Mouse (Mus musculus) mouse trophoblast stem cell (cell line): ENCODE measurements at regions not wholly inside any gene's neighbourhood (a gene's known extent, or its start where the extent isn't known, plus 50 kb on each side); places are given as distances from the start of the nearest gene placed in this dataset.

Experiments used
- in situ Hi-C, 2 experiments: fragments of 300-500 bp; cut with MseI, MboI; formaldehyde crosslinking; loops; 2 replicates in 1 of 2; 3 replicates in 1 of 2; pipeline ENCODE4 v1.15.1; 2025

DNA sequence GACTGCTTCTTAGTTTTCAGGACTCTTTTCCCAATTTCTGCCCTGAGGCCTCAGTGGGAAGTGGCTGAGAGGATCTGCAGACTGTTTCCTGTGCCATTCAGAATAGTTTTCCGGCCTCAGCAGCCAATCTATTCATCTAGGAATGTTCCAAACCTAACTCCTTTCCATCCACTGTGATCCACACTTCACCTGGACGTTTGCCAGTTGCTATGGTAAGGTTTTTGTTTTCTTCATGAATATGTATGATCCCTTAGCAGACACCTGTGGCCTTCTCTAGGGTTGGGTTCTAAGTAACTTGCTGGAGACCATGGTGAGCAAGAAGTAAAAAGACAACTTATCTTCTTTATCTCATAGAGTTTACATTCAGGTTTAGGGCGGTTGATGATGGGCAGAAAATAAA, 744.6 kb downstream of the Inhba start:
- in situ Hi-C loops, result loop anchor here in 1 of 2 experiments (25.0 kb wide), 1 partner anchor 744 kb away; the partner anchor contains the start of gene Inhba

DNA sequence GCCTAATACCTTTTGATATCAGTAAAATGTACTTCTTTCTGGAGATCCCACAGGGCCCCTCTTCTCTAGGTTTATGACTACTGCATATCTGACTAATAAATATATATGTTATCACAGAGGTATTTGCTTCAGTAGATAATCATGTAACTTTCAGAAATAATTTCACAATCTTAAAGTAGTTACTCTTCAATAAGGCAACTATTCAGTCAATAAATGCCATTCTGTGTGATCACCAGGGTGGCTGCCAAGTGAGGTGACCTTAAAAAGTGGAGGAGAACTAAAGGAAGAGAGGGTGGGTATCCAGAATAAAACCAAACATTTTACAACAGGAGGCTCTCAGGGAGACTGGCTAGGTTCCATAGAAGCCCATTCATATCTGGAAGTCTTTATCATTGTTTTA, 748.4 kb downstream of the Inhba start:
- in situ Hi-C loops, result loop anchor here (10.0 to 25.0 kb wide), 2 partner anchors 748 to 755 kb away; partner anchors contain the start of gene Inhba (in 1 of the 2)

DNA sequence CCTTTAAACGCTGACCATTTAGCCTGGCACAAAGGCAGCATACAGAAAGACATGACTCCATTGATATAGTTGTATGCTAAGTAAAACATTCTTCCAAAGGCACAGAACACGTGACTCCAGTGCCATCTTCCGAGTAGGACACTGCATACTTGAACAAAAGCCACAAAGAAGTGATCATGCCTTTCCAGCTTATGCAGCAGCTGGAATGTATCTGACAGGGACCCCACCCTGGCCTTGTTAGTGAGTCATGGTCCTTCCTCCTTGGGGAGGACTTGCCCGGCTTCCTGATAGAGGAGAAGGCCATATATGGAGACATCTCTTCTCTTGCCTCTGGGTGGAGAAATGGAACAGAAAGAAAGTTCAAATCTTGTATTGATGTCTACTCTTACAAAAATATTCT, 749.8 kb downstream of the Inhba start:
- in situ Hi-C loops, result loop anchor here (10.0 to 25.0 kb wide), 2 partner anchors 749 to 757 kb away; partner anchors contain the start of gene Inhba (in 1 of the 2)

GRCm38 (mm10) chr13:16762326-16762725, 750.7 kb downstream of the Inhba start:
- in situ Hi-C loops, result loop anchor here (10.0 to 25.0 kb wide), 2 partner anchors 750 to 758 kb away; partner anchors contain the start of gene Inhba (in 1 of the 2)

DNA sequence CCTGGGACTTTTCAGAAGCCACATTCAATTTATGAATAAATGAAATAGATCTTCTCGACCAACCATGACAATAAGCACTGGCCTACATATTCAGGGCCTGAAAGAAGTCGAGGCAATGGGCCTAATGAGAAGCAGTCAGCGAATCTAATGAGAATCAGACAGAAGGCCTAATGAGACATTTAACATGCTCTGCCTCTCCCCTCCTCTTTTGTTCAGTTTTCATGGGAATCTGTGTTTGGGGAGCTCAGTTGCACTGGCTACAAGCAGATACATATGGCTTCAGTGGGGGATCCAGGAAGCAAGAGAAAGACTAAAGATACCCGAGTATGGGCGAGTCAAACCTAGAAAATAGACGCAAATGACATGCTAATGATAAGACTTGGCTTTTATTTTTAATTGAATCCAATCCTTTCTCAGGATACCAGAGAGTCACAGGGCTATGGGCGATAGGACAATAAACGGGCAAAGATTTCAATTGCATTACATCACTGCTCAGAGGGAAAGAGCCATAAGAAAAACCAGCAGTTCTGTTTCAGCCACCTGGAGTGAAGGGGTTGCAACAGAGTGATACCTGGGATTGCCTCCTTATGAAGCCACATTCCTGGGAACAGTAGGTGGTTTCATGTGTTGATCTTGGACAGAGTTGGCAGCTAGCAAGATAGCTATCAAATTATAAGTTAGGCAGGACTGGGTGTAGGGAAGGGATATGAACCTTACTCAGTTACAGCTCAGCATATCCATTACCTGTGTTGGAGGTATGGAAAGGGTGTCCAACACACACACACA, 751.3 kb downstream of the Inhba start:
- in situ Hi-C loops, result loop anchor here (10.0 to 25.0 kb wide), 2 partner anchors 751 to 758 kb away; partner anchors contain the start of gene Inhba (in 1 of the 2)

GRCm38 (mm10) chr13:16763746-16764145, 752.1 kb downstream of the Inhba start:
- in situ Hi-C loops, result loop anchor here (10.0 to 25.0 kb wide), 2 partner anchors 751 to 759 kb away; partner anchors contain the start of gene Inhba (in 1 of the 2)

DNA sequence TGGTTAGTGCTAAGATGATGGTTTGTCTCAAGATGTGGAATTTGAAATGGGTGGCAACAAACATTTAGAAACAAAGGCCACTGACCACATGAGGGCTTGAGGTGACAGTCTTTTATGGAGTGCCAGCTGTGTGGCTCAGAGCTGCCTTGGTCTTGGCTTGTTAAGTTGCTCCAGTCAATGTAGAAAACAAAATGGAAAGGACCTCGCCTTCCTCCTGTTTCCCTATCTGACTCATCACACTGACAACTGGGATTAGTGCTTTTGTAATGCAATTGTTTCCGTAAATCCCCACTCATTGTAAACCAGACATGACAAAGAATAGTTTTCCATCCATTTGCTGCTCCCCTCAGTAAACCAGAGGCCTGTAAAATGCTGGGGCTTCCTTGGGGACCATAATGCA, 757.8 kb downstream of the Inhba start:
- in situ Hi-C loops, result loop anchor here (10.0 to 25.0 kb wide), 2 partner anchors 757 to 765 kb away; partner anchors contain the start of gene Inhba (in 1 of the 2)

- in situ Hi-C loops, result loop anchor here (10.0 to 25.0 kb wide), 2 partner anchors 758 to 765 kb away; partner anchors contain the start of gene Inhba (in 1 of the 2)
Measured at GRCm38 (mm10) chr13:16769848-16770422, 758.3 kb downstream of the Inhba start.

DNA sequence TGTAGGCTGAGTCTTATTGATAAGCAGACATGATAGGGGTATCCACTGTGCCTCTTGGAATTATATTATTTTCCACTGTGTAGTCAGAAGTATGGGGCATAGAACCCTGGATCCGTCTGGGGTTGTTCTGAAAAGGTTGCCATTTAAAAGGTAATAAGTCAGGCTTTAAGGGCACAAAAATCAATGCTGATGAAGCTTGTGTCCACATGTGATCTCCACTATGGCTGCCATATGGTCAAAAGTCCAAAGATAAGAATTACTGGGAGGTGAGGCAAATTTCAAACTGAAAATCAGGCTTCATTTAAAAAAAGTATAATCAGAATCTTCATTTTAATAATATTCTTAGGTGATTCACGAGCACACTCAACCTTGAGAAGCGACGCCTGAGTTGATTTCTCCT, 760.2 kb downstream of the Inhba start:
- in situ Hi-C loops, result loop anchor here in 1 of 2 experiments (25.0 kb wide), 1 partner anchor 760 kb away; the partner anchor contains the start of gene Inhba

GRCm38 (mm10) chr13:16805560-16805959, 793.9 kb downstream of the Inhba start:
- in situ Hi-C loops, result no loop called here
